Mouse (Mus musculus): ENCODE results near the gene Rere. TPM values are rescaled to one million over a fixed set of nuclear protein-coding genes. Genes with fewer than 3 reads are reported as not detected.

Gene Rere
- polyA plus RNA-seq, 1 experiment from 2014 or later: 16.0 TPM

DNA sequence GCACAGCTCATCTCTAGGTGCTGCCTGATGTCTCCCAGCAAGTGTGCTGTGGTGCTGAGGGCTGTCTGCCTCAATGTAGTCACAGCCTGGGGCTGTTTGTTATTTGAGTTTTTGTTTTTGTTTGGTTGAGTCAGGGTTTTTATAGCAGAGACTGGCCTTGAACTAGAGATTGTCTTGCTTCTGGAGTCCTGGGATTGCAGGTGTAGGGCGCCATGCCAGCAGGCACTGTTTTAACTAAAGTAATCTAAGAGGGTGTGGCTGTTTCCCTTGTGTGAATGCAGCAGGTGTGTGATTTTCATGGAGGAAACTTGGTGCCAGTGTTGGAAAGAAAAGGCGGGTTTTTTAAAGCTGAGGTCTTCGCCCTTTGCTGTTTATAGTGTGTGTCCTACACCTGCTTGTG is 296.6 kb downstream of the Rere start:
- Histone ChIP-seq H3K4me3 (ENCODE audit: low read depth, low read length) (no peak overlapping the region), H3K27me3 (replicated peaks; ENCODE audit: insufficient read depth, low read length) (no peaks in the 10 kb centered on the region), H3K4me1 (ENCODE audit: insufficient read depth, low read depth, low read length) (peaks cover 27% of the 10 kb centered on the region; the same call in 1 of the 2 replicates), H3K36me3 (ENCODE audit: insufficient read depth, low read length) (no peaks in the 10 kb centered on the region), H3K27ac (ENCODE audit: low read length) (no peak overlapping the region), H3K9ac (replicated peaks; ENCODE audit: low read depth) (no peak overlapping the region), H3K4me2 (replicated peaks; ENCODE audit: low read depth, low read length) (no peak overlapping the region), H3K9me3 (ENCODE audit: low read length) (no peaks in the 10 kb centered on the region)
- TF ChIP-seq EP300 (IDR thresholded peaks at IDR 0.05) (no peak), CTCF (IDR thresholded peaks at IDR 0.05) (no peak)
- 81% methylated on average over 3 of the region's 3 CpGs for WGBS
- ATAC-seq: no peak
- DNase-seq (ENCODE audit: low spot score): no peak

GRCm38 (mm10) chr4:150581931-150582723 is 300.7 kb downstream of the Rere start:
- no peaks in the 10 kb centered on the region for H3K27me3 ChIP-seq (replicated peaks; ENCODE audit: insufficient read depth, low read length)
- no peak overlapping the region for H3K4me3 ChIP-seq (ENCODE audit: low read depth, low read length)
- peaks cover 24% of the 10 kb centered on the region; the same call in 1 of the 2 replicates for H3K4me1 ChIP-seq (ENCODE audit: insufficient read depth, low read depth, low read length)
- H3K9me3 ChIP-seq (ENCODE audit: low read length): no peaks in the 10 kb centered on the region
- no peak for ATAC-seq
- no peak overlapping the region for H3K4me2 ChIP-seq (replicated peaks; ENCODE audit: low read depth, low read length)
- H3K9ac ChIP-seq (replicated peaks; ENCODE audit: low read depth): no peak overlapping the region
- H3K27ac ChIP-seq (ENCODE audit: low read length): peak overlapping the region; percentile 88
- DNase-seq (ENCODE audit: low spot score): peak; percentile 49
- no peaks in the 10 kb centered on the region for H3K36me3 ChIP-seq (ENCODE audit: insufficient read depth, low read length)
- no peak for TF ChIP-seq EP300 (IDR thresholded peaks at IDR 0.05)
- no peak for TF ChIP-seq CTCF (IDR thresholded peaks at IDR 0.05)
- WGBS: 39% methylated on average over 10 of the region's 10 CpGs

- no peaks in the 10 kb centered on the region for H3K36me3 ChIP-seq (ENCODE audit: insufficient read depth, low read length)
- peak; percentile 87 for TF ChIP-seq EP300 (IDR thresholded peaks at IDR 0.05)
- TF ChIP-seq CTCF (IDR thresholded peaks at IDR 0.05): peak; percentile 16; the same call in 1 of the 2 replicates
- peak overlapping the region; percentile 88 for H3K27ac ChIP-seq (ENCODE audit: low read length)
- no peak overlapping the region for H3K9ac ChIP-seq (replicated peaks; ENCODE audit: low read depth)
- no peak overlapping the region for H3K4me3 ChIP-seq (ENCODE audit: low read depth, low read length)
- H3K4me2 ChIP-seq (replicated peaks; ENCODE audit: low read depth, low read length): peak overlapping the region; percentile 3; the same call in 1 of the 2 replicates
- no peaks in the 10 kb centered on the region for H3K9me3 ChIP-seq (ENCODE audit: low read length)
- no peaks in the 10 kb centered on the region for H3K27me3 ChIP-seq (replicated peaks; ENCODE audit: insufficient read depth, low read length)
- DNase-seq (ENCODE audit: low spot score) (peak; percentile 96), ATAC-seq (peak; percentile 95)
- 17% methylated on average over 13 of the region's 13 CpGs for WGBS
- H3K4me1 ChIP-seq (ENCODE audit: insufficient read depth, low read depth, low read length): peaks cover 30% of the 10 kb centered on the region; the same call in 1 of the 2 replicates
Measured at GRCm38 (mm10) chr4:150582966-150583776, 301.7 kb downstream of the Rere start.

GRCm38 (mm10) chr4:150583777-150584135 is 302.3 kb downstream of the Rere start:
- Histone ChIP-seq H3K4me3 (ENCODE audit: low read depth, low read length) (no peak overlapping the region), H3K9ac (replicated peaks; ENCODE audit: low read depth) (no peak overlapping the region), H3K4me1 (ENCODE audit: insufficient read depth, low read depth, low read length) (peaks cover 30% of the 10 kb centered on the region; the same call in 1 of the 2 replicates), H3K4me2 (replicated peaks; ENCODE audit: low read depth, low read length) (peak overlapping the region; percentile 3; the same call in 1 of the 2 replicates), H3K36me3 (ENCODE audit: insufficient read depth, low read length) (no peaks in the 10 kb centered on the region), H3K27me3 (replicated peaks; ENCODE audit: insufficient read depth, low read length) (no peaks in the 10 kb centered on the region), H3K27ac (ENCODE audit: low read length) (peak overlapping the region; percentile 88), H3K9me3 (ENCODE audit: low read length) (no peaks in the 10 kb centered on the region)
- ATAC-seq (peak; percentile 88), DNase-seq (ENCODE audit: low spot score) (peak; percentile 92)
- TF ChIP-seq CTCF (IDR thresholded peaks at IDR 0.05): no peak
- peak; percentile 54; the same call in 1 of the 2 replicates for TF ChIP-seq EP300 (IDR thresholded peaks at IDR 0.05)
- 20% methylated on average over 3 of the region's 3 CpGs for WGBS

DNA sequence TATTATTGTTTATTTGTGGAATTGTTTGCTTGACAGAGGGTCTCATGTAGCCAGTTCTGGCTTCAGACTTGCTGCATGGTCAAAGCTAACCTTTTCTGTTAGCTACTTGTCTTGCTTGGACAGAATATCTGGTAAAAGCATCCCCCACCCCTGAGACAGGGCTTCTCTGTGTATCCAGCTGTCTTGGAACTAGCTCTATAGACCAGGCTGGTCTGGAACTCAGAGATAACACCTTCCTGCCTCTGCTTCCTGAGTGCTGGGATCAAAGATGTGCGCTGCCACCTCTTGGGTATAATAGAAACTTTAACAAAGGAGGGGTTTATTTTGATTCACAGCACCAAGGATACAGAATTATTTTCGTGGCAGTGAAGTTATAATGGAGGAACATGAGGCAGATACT is 304.4 kb downstream of the Rere start:
- 83% methylated on average over 2 of the region's 2 CpGs for WGBS
- DNase-seq (ENCODE audit: low spot score) (no peak), ATAC-seq (no peak)
- TF ChIP-seq EP300 (IDR thresholded peaks at IDR 0.05) (no peak), CTCF (IDR thresholded peaks at IDR 0.05) (no peak)
- Histone ChIP-seq H3K27ac (ENCODE audit: low read length) (no peak overlapping the region), H3K27me3 (replicated peaks; ENCODE audit: insufficient read depth, low read length) (no peaks in the 10 kb centered on the region), H3K4me3 (ENCODE audit: low read depth, low read length) (no peak overlapping the region), H3K36me3 (ENCODE audit: insufficient read depth, low read length) (no peaks in the 10 kb centered on the region), H3K4me1 (ENCODE audit: insufficient read depth, low read depth, low read length) (peaks cover 33% of the 10 kb centered on the region; the same call in 1 of the 2 replicates), H3K9ac (replicated peaks; ENCODE audit: low read depth) (no peak overlapping the region), H3K9me3 (ENCODE audit: low read length) (no peaks in the 10 kb centered on the region), H3K4me2 (replicated peaks; ENCODE audit: low read depth, low read length) (no peak overlapping the region)

DNA sequence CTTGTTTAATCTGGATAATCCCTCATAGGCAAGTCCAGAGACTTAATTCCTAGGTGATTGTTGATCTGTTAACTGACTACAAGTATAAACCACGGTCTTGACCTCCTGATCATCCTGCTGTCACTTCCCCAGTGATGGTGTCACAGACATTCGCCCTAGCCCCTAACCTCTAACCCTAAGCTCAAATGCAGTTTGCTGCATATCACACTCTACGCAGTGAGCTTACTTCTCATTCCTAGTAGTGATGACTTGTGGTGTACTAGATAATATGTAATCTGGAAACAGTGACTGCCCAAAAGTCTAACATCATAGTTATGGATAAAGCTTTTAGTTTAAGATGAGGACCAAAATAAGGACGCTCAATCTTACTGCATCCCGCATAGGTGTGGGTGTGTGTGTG is 304.8 kb downstream of the Rere start:
- H3K9me3 ChIP-seq (ENCODE audit: low read length): no peaks in the 10 kb centered on the region
- 82% methylated on average over 5 of the region's 5 CpGs for WGBS
- DNase-seq (ENCODE audit: low spot score) (no peak), ATAC-seq (no peak)
- H3K4me2 ChIP-seq (replicated peaks; ENCODE audit: low read depth, low read length): no peak overlapping the region
- no peaks in the 10 kb centered on the region for H3K27me3 ChIP-seq (replicated peaks; ENCODE audit: insufficient read depth, low read length)
- no peak overlapping the region for H3K4me3 ChIP-seq (ENCODE audit: low read depth, low read length)
- H3K36me3 ChIP-seq (ENCODE audit: insufficient read depth, low read length): no peaks in the 10 kb centered on the region
- TF ChIP-seq CTCF (IDR thresholded peaks at IDR 0.05) (no peak), EP300 (IDR thresholded peaks at IDR 0.05) (no peak)
- peaks cover 33% of the 10 kb centered on the region; the same call in 1 of the 2 replicates for H3K4me1 ChIP-seq (ENCODE audit: insufficient read depth, low read depth, low read length)
- H3K9ac ChIP-seq (replicated peaks; ENCODE audit: low read depth): no peak overlapping the region
- H3K27ac ChIP-seq (ENCODE audit: low read length): no peak overlapping the region

Measured in lung, postnatal 0 days (tissue).